Mouse (Mus musculus) erythroblast, embryonic 14.5 days (primary cell): ENCODE measurements around the gene Ppm1l.

Source experiments
- GATA1 ChIP-seq: IDR thresholded peaks from 2 replicates; pipeline ENCODE4 v1.6.1; 2012; ENCODE audit warnings: low read length, inconsistent platforms, mixed read lengths
- TAL1 ChIP-seq: IDR thresholded peaks from 3 replicates; pipeline ENCODE4 v1.6.1; 2012; ENCODE audit warnings: low read length, inconsistent platforms, mixed read lengths

DNA sequence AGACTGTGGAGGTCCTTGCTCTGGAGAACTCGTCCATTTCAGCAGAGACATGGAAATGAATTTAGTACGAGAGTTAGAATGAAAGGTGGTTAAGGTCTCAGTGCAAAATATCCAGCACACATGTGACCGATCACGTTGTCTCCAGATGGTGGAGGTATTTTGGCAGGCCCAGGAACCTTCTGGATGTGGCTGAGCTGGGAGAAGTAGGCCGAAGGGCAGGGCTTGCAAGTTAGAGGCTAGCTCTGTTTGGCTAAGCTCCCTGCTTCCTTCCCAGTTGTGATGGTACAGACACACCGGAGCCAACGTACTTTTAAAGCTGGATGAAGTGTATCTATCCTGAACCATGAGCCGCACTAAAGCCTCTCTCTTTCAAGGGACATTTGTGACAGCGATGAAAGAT is 76.4 kb downstream of the Ppm1l start:
- TF ChIP-seq TAL1 (no peak), GATA1 (no peak)
